9 mouse cellular contexts compared by ENCODE assay signal in genomic region chr4:73444715-73445114, GRCm38 (mm10). TPM values are rescaled to one million over a fixed set of nuclear protein-coding genes. Genes with fewer than 3 reads are reported as not detected.
DNase-seq lines count a peak whose midpoint lies in the region; ATAC-seq lines count a peak whose summit lies in the region.
"Had no signal": no experiment of that assay in that cellular context is flagged by ENCODE, and none has a peak within 500 bp of the region (broad histone marks: within the 10 kb centered on the region; RNA-seq: fewer than 3 reads in every experiment).

No protein-coding gene starts in this region.

- peak; percentile 23 for DNase-seq in neural tube, embryonic 11.5 days (ENCODE audit: low spot score)
- peak; percentile 39 for DNase-seq in brain, adult 2 months (ENCODE audit: low read depth, low spot score)
- peak; percentile 2 to 3 for DNase-seq in left cerebral cortex, postnatal 25 days (ENCODE audit: low spot score in 2 of 2)
- no peak for DNase-seq in spleen, postnatal 14 days (ENCODE audit: low spot score in 2 of 2)
- no peak for DNase-seq in MN1 (ENCODE audit: low spot score)

- no peak for ATAC-seq in neural tube, embryonic 11.5 days (ENCODE audit: insufficient read depth, low FRiP score, low TSS enrichment)
- no peak for ATAC-seq in neural tube, embryonic 15.5 days (ENCODE audit: low FRiP score)
- ATAC-seq in hindbrain, embryonic 12.5 days (ENCODE audit: low FRiP score) = peak; percentile 52

- no peaks in the 10 kb centered on the region for H3K9me3 ChIP-seq in neural tube, embryonic 11.5 days (ENCODE audit: control insufficient read depth, low read length)
- no peaks in the 10 kb centered on the region for H3K9me3 ChIP-seq in neural tube, embryonic 15.5 days (replicated peaks)
- no peaks in the 10 kb centered on the region for H3K9me3 ChIP-seq in hindbrain, embryonic 12.5 days (replicated peaks)

- no peaks in the 10 kb centered on the region for H3K27me3 ChIP-seq in neural tube, embryonic 11.5 days (ENCODE audit: control insufficient read depth, insufficient read depth, low read length)
- H3K27me3 ChIP-seq in neural tube, embryonic 15.5 days (replicated peaks) = no peaks in the 10 kb centered on the region
- H3K27me3 ChIP-seq in hindbrain, embryonic 12.5 days = no peaks in the 10 kb centered on the region

- 60% methylated on average over 7 of the region's 7 CpGs for WGBS in neural tube, embryonic 11.5 days
- WGBS in neural tube, embryonic 15.5 days = 61% methylated on average over 7 of the region's 7 CpGs
- WGBS in hindbrain, embryonic 12.5 days = 57% methylated on average over 7 of the region's 7 CpGs

- no peaks in the 10 kb centered on the region for H3K4me1 ChIP-seq in neural tube, embryonic 11.5 days (ENCODE audit: control insufficient read depth, insufficient read depth, low read length)
- no peaks in the 10 kb centered on the region for H3K4me1 ChIP-seq in neural tube, embryonic 15.5 days
- no peaks in the 10 kb centered on the region for H3K4me1 ChIP-seq in hindbrain, embryonic 12.5 days

- H3K9ac ChIP-seq in neural tube, embryonic 11.5 days (ENCODE audit: low read length) = no peak overlapping the region
- H3K9ac ChIP-seq in neural tube, embryonic 15.5 days (replicated peaks) = no peak overlapping the region
- H3K9ac ChIP-seq in hindbrain, embryonic 12.5 days = no peak overlapping the region

- H3K4me2 ChIP-seq in neural tube, embryonic 11.5 days (ENCODE audit: low read depth) = no peak overlapping the region
- H3K4me2 ChIP-seq in neural tube, embryonic 15.5 days = no peak overlapping the region
- H3K4me2 ChIP-seq in hindbrain, embryonic 12.5 days (replicated peaks) = no peak overlapping the region

- intact Hi-C loops in left cerebral cortex, postnatal 25 days (cut with DNase I) = no loop called here

- H3K4me3 ChIP-seq in neural tube, embryonic 11.5 days (ENCODE audit: low read depth, low read length) = no peak overlapping the region
- H3K4me3 ChIP-seq in neural tube, embryonic 15.5 days (replicated peaks) = no peak overlapping the region
- no peak overlapping the region for H3K4me3 ChIP-seq in hindbrain, embryonic 12.5 days

- H3K27ac ChIP-seq in neural tube, embryonic 11.5 days (ENCODE audit: low read depth, low read length) = no peak overlapping the region
- H3K27ac ChIP-seq in neural tube, embryonic 15.5 days (replicated peaks) = no peak overlapping the region
- no peak overlapping the region for H3K27ac ChIP-seq in hindbrain, embryonic 12.5 days

- H3K36me3 ChIP-seq in neural tube, embryonic 11.5 days (ENCODE audit: control insufficient read depth, insufficient read depth, low read length) = no peaks in the 10 kb centered on the region
- H3K36me3 ChIP-seq in neural tube, embryonic 15.5 days = no peaks in the 10 kb centered on the region
- H3K36me3 ChIP-seq in hindbrain, embryonic 12.5 days = no peaks in the 10 kb centered on the region

RNA-seq across cellular contexts. Expression of gene Gm11487, which starts 39.8 kb away (rescaled TPM):
- polyA plus RNA-seq in neural tube, embryonic 11.5 days (2014; fragmentation: Nextera tagmentation; extraction: Ambion mirVana) = not detected in 2 replicates
- not detected in 2 replicates for polyA plus RNA-seq in neural tube, embryonic 15.5 days (2015; fragmentation: Nextera tagmentation; extraction: Ambion mirVana)
- not detected in 2 replicates for polyA plus RNA-seq in hindbrain, embryonic 12.5 days (2016; fragmentation: Nextera tagmentation; extraction: Ambion mirVana)
- total RNA-seq in left cerebral cortex, postnatal 25 days (2021) = not detected
- total RNA-seq: common myeloid progenitor, adult 5-6 weeks; left cerebral cortex, postnatal 10 days had no signal

Comparison
In these comparisons a context has a peak if more than half of its experiments do, and no peak if none do; other contexts are left out.
1. DNase-seq: peak in neural tube, embryonic 11.5 days (single experiment), brain, adult 2 months (single experiment) and left cerebral cortex, postnatal 25 days (2 of 2); none in spleen, postnatal 14 days (0 of 2) and MN1 (single experiment).